Mouse (Mus musculus): ENCODE data around the gene Krt75.
"Not testable (repeated sequence)": the region's sequence is repeated elsewhere in the genome, so short reads cannot be mapped to it uniquely, and the experiment has no call there.

Krt75 gene

DNA sequence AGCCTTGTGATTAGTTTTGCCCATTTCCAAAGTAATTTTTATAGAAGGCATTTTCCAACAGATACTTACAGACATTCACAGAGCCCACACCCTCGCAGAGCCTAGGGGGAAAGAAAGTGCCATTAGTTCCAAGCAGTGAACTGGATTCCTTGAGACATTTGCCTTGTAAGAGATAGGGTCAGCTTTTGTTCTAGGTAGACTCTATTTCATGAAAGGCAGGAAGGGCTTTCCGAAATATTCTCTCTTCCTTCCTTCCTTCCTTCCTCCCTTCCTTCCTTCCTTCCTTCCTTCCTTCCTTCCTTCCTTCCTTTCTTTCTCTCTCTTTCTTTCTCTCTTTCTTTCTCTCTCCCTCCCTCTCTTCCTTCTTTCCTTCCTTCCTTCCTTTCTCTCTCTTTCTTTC is 56.5 kb downstream of the Krt75 start, which contains the start of gene Gm49425:
Gene Gm49425 (minus strand): TSS at position 101 of the 400 bp plus-strand sequence.
- not testable (repeated sequence) for DNase-seq (ENCODE audit: low spot score)
